Mouse (Mus musculus): Measurements from ENCODE around the gene Ncoa4.
A peak's percentile ranks its signal among the peaks of the same experiment; 100 is the strongest.

DNA sequence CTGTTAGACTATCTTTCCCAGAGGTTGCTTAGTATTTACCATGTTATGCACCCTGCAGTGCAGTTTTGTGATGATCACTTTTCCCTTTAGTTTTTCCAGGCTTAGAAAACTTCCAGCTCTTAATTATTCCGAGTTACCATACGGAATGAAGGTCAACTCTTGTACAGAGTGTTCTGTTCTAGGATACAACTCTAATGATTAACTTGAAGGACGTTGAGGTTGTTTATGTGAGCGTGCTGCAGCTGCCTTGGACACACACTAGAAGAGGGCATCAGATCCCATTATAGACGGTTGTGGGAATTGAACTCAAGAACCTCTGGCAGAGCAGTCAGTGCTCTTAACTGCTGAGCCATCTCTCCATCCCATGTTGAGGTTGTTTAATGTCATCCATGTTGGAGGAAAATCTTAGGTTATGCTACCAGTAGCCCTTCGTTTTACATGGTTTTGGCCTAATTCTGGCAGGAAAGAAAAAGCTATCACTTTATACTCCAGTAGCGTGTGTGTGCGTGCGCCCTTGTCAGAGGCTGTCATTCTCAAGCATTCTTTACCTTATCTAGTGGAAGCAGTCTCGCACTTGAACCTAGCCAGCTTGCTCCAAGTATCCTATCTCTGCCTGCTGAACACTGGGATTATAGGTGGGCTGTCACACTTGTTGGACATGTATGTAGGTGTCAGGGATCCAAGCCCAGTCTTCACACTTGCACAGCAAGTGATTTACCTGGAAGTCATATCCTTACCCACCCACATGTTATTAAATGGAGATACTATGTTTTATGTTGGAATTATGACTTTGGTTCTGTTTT is 19.9 kb downstream of the Ncoa4 start:
- TF ChIP-seq CTCF (IDR thresholded peaks at IDR 0.05; ENCODE audit: low read depth) (no peak), EP300 (IDR thresholded peaks at IDR 0.05; ENCODE audit: low read depth) (peak; percentile 65)
